Mouse (Mus musculus) megakaryocyte, embryonic 14.5 days (primary cell): Measurements from ENCODE around the gene Isx. TPM values are rescaled to one million over a fixed set of nuclear protein-coding genes. Genes with fewer than 3 reads are reported as not detected.

Source experiments
- H3K27me3 ChIP-seq: replicated peaks from 2 replicates; pipeline ENCODE3; 2012; ENCODE audit warnings: inconsistent platforms
- H3K36me3 ChIP-seq: replicated peaks from 2 replicates; pipeline ENCODE3; 2012; ENCODE audit warnings: low read length, inconsistent platforms, mixed read lengths
- H3K4me1 ChIP-seq: 2 replicates; pipeline ENCODE4 v1.6.1; 2012; ENCODE audit warnings: inconsistent platforms
- H3K4me3 ChIP-seq: replicated peaks from 2 replicates; pipeline ENCODE3; 2012; ENCODE audit warnings: moderate library complexity, mild to moderate bottlenecking, inconsistent platforms
- H3K9me3 ChIP-seq: 2 replicates; pipeline ENCODE4 v1.6.1; 2012; ENCODE audit warnings: inconsistent platforms
- FLI1 ChIP-seq: IDR thresholded peaks from 2 replicates; pipeline ENCODE4 v1.6.1; 2012; ENCODE audit warnings: low read length, inconsistent platforms, mixed read lengths
- GATA1 ChIP-seq: IDR thresholded peaks from 3 replicates; pipeline ENCODE4 v1.6.1; 2012; ENCODE audit warnings: mixed read lengths, low read length, inconsistent platforms, borderline replicate concordance
- polyA plus RNA-seq: library from polyadenylated mRNA; stranded (reverse); fragments of >175 nt; gene quantifications from 2 replicates; pipeline ENCODE4 v1.2.3, GENCODE M21; 2012; ENCODE audit warnings: low replicate concordance; ENCODE audit not compliant: insufficient read depth

Isx gene
- polyA plus RNA-seq, 1 experiment = not detected

DNA sequence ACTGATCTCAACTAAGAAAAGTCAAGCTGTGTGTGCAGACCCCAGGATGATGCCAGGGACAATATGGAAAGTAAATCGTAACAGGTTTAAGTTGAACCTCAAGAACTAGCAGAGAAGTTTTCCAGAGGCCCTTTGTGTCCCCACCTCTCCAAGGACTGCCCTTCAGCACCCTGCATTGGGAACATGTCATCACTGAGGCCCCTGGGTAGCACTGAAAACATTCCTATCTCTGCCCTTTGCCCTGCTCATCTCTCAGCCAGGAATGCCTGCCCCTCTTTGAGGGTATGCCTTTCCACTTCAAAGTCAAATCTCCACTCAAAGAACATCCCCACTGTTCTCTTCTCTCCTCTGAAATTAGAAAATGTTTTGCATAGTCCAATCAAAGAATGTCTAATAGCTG is 23.3 kb downstream of the Isx start:
- TF ChIP-seq GATA1 = no peak
- no peak for TF ChIP-seq FLI1
- Histone ChIP-seq H3K9me3 (no peaks in the 10 kb centered on the region), H3K4me1 (no peaks in the 10 kb centered on the region), H3K4me3 (no peak overlapping the region), H3K36me3 (no peaks in the 10 kb centered on the region), H3K27me3 (no peaks in the 10 kb centered on the region)

DNA sequence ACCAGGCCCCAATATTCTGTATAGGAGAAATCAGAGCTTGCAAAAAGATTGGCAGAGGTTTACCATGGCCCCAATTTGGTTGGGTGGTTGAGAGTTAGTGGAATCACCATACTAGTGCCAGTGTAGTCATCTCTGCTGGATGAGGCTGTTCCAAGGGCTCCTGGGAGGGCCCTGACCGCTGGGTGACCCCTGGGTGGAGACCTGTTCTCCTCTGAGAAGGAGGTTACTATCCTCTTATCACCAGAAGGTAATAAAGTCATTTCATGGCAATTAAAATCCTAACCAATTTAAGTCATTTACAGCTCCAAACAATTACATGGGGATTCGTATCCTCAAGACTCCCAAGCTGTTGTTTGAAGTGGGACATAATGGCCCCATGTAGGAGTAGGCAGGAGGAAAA is 24.3 kb downstream of the Isx start:
- Histone ChIP-seq H3K36me3 (no peaks in the 10 kb centered on the region), H3K4me1 (no peaks in the 10 kb centered on the region), H3K4me3 (no peak overlapping the region), H3K27me3 (no peaks in the 10 kb centered on the region), H3K9me3 (no peaks in the 10 kb centered on the region)
- no peak for TF ChIP-seq FLI1
- TF ChIP-seq GATA1 = no peak

DNA sequence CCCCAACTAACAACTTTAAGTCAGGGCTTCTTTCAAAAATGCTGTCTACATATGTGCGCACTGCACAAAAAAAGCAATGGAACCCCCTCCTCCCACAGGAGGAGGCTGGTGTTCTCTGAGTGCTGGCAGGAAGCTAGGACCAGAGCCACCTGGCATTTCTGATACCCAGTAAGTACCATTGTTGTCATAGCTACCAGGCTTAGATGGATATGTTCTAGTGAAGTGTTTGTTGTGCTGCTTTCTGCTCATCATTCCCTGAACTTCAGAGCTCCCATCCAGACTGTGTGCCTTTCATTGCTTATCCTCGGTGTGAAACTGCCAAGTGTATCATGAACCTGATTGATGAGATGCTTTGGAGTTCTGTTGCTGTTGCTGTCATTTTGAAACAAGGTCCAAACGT is 26.8 kb downstream of the Isx start:
- Histone ChIP-seq H3K27me3 (no peaks in the 10 kb centered on the region), H3K9me3 (no peaks in the 10 kb centered on the region), H3K4me3 (no peak overlapping the region), H3K4me1 (no peaks in the 10 kb centered on the region), H3K36me3 (no peaks in the 10 kb centered on the region)
- TF ChIP-seq GATA1 (no peak), FLI1 (no peak)

DNA sequence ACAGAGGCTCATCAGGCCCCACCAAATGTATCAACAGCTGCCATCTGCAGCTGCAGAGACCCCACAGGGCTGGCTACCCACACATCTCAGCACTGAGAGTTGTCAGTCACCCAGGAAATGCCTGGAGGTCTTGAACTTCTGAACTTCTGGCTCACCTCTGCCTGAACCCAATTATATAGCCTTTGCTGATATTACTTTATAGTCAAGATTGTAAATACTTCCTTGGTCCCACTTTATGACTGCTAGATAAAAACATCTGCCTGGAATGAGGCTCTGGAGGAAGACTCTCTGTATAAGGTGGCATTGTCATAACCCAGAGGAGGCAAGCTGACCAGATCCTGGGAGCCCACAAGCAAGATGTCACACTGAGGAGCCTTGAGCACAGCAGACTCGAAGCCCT is 28.8 kb downstream of the Isx start:
- H3K4me1 ChIP-seq = no peaks in the 10 kb centered on the region
- H3K4me3 ChIP-seq = no peak overlapping the region
- H3K27me3 ChIP-seq = no peaks in the 10 kb centered on the region
- H3K36me3 ChIP-seq = no peaks in the 10 kb centered on the region
- H3K9me3 ChIP-seq = no peaks in the 10 kb centered on the region
- no peak for TF ChIP-seq GATA1
- TF ChIP-seq FLI1 = no peak

DNA sequence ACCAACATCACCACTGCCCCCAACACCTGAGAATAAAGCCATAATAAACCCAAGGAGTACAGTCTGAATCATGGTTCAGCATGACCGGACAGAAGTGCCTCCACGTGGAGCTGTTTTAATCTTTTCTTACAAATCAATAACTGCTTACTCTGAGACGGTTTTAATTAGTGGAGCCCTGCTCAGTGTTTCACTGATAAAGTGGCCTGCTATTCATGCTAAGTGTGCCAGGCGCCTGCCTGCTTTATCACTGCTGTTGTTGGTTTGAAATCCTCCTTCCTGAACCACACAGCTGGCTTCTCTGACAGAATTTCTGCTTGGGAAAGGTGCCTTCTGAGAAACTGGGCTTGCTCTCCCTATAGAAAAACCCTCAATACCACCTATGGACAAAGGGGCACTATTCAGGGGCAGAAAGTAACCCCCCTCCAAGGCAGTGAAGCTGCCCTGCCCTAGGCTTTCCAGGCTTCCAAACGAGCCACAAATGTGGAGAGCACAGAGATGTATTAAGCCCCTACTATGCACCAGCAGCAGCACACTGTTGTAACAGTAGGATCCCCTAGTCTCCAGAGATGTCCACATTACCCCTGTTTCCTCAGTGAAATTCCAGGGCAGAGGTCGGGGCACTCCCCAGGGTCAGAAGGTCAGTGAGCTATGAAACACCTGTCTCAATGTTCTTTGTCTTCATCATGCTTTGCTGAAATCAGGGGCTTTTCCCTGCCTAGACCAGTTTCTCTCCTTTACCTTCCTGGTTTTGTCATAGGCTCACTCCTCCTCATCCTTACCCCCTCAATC is 30.3 kb downstream of the Isx start:
- Histone ChIP-seq H3K9me3 (no peaks in the 10 kb centered on the region), H3K27me3 (no peaks in the 10 kb centered on the region), H3K4me3 (no peak overlapping the region), H3K36me3 (no peaks in the 10 kb centered on the region), H3K4me1 (no peaks in the 10 kb centered on the region)
- no peak for TF ChIP-seq GATA1
- no peak for TF ChIP-seq FLI1

DNA sequence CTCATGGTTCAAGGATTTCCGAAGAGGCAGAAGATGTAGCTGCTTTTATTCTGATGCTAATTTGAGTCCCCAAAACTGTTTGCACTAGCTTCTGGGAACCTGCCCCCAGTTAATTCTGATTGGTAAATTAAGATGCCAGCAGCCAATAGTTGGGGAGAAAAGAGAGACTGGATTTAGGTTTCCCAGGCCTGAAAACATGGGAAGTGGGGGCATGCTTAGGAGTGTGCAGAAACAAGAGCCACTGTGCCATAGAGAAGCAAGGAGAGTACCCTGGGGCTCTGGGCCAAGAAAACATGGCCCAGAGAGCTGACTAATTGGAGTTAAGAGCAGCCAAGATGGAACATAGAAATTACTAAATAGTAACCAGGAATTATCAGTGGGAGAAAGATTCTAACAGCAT is 33.4 kb downstream of the Isx start:
- H3K4me3 ChIP-seq = no peak overlapping the region
- H3K27me3 ChIP-seq = no peaks in the 10 kb centered on the region
- TF ChIP-seq FLI1 (no peak), GATA1 (no peak)

DNA sequence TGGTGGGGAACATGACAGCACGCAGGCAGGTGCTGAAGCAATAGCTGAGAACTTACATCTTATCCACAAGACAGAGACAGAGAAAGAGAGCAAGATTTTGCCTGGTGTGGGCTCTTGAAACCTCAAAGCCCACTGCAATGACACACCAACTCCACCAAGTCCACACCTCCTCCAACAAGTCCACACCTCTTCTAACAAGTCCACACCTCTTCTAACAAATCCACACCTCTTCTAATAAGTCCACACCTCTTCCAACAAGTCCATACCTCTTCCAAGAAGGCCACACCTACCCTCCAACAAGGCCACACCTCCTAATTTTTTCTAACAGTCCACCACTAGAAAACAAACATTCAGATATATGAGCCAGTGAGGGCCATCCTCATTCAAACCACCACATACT is 37.7 kb downstream of the Isx start:
- Histone ChIP-seq H3K9me3 (no peaks in the 10 kb centered on the region), H3K36me3 (no peaks in the 10 kb centered on the region), H3K4me1 (no peaks in the 10 kb centered on the region), H3K4me3 (no peak overlapping the region), H3K27me3 (no peaks in the 10 kb centered on the region)
- no peak for TF ChIP-seq FLI1
- TF ChIP-seq GATA1 = no peak

More for the DNA sequence above, 33.4 kb downstream of the Isx start:
- Histone ChIP-seq H3K4me1 (no peaks in the 10 kb centered on the region), H3K9me3 (no peaks in the 10 kb centered on the region), H3K36me3 (no peaks in the 10 kb centered on the region)

DNA sequence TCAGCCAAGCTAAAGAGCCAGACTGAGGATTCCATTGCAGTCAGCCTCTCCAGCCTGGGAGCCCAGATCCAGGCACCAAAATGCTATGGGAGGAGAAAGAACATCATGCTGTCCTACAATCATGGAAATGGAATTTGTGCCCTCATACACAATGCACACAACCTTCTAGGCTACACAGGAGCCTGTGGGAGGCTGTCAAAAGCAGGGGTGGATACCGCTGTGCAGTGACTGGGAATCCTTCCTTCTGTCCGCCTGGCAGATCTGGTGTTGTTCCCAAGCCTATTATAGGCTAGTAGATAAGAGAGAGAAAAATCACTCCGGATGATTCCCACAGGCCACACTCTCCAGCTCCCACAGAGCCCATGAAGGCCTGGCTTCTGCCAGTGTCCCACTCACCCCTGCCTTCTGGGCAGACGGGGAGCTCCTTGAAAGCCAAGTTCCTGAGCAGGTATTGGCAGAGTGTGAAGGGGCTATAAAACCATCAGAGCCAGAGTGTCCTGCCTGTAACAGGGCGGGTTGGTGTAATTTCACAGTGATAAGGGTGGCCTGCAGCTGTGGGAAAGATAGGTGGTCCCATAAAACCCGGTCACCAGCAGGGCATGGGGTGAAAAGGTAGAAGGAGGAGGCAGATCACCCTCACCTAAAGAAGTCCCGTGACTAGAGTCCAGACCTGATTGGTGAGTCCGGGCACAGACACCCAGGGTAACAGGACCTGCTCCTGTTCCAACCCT is 47.9 kb downstream of the Isx start:
- Histone ChIP-seq H3K36me3 (no peaks in the 10 kb centered on the region), H3K9me3 (no peaks in the 10 kb centered on the region), H3K4me1 (no peaks in the 10 kb centered on the region), H3K27me3 (no peaks in the 10 kb centered on the region), H3K4me3 (no peak overlapping the region)
- TF ChIP-seq GATA1 (no peak), FLI1 (no peak)

DNA sequence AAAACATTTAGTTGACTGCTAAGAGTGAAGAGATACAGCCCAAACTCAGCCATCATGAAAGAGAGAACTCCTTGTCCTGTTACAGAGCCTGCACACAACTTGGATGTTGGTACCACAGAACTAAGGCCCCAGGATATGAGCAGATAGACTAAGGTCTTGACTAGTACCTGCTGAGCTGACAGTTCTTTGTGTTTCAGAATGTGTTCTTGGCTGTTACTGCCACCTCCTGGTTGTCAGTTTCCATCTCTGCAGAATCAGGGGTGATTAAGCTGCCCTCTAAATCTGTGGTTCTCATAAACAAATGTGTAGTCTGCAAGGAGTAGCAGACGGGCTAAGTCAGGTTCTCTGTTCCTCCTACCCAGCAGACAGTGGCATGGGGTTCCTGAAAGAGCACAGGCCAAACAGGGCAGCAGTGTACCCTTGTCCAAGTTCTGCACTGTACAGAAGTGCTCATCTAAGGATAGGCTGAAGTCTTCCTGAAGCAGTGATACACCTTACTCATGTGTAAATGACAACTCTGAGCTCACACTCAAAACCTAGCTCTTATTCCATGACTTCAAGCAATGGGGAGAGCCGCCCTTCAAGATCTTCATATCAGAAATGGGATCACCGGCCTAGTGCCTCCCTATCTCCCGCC is 49.0 kb downstream of the Isx start:
- Histone ChIP-seq H3K4me3 (no peak overlapping the region), H3K27me3 (no peaks in the 10 kb centered on the region), H3K36me3 (no peaks in the 10 kb centered on the region), H3K4me1 (no peaks in the 10 kb centered on the region), H3K9me3 (no peaks in the 10 kb centered on the region)
- TF ChIP-seq GATA1 (no peak), FLI1 (no peak)

DNA sequence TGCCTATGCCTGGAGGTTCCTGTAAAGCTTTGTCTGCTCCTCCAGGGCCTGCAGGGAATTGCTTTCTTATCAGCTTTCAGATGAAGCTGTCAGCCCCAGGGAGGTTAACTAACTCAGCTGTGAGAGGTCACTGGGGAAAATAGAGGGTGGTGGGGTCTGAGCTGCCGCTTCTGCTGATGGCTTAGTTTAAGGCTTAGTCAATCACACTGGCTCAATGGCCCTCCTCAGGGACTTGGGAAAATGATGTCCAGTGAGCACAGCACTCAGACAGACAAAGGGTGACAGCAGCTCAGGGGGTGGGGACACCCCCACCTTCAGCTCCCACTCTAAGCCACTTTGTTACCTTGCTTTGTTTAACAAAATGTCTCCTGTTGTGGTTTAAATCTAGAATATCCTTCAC is 55.0 kb downstream of the Isx start:
- H3K27me3 ChIP-seq = peaks cover 3% of the 10 kb centered on the region

More for the DNA sequence above, 55.0 kb downstream of the Isx start:
- Histone ChIP-seq H3K36me3 (no peaks in the 10 kb centered on the region), H3K4me3 (no peak overlapping the region), H3K9me3 (no peaks in the 10 kb centered on the region), H3K4me1 (no peaks in the 10 kb centered on the region)
- TF ChIP-seq GATA1 (no peak), FLI1 (no peak)
